Mouse (Mus musculus) c-Kit-positive CD71-negative TER-119-negative erythroid progenitor cells, embryonic 14.5 days (primary cell): ENCODE data around the gene Tmem220.
"Not testable (repeated sequence)": the region's sequence is repeated elsewhere in the genome, so short reads cannot be mapped to it uniquely, and the experiment has no call there.

ENCODE experiments used
- DNase-seq: peaks from one replicate; pipeline ENCODE4 v3.0.0-alpha.2; 2013; ENCODE audit warnings: low read depth

The Tmem220 gene

DNA sequence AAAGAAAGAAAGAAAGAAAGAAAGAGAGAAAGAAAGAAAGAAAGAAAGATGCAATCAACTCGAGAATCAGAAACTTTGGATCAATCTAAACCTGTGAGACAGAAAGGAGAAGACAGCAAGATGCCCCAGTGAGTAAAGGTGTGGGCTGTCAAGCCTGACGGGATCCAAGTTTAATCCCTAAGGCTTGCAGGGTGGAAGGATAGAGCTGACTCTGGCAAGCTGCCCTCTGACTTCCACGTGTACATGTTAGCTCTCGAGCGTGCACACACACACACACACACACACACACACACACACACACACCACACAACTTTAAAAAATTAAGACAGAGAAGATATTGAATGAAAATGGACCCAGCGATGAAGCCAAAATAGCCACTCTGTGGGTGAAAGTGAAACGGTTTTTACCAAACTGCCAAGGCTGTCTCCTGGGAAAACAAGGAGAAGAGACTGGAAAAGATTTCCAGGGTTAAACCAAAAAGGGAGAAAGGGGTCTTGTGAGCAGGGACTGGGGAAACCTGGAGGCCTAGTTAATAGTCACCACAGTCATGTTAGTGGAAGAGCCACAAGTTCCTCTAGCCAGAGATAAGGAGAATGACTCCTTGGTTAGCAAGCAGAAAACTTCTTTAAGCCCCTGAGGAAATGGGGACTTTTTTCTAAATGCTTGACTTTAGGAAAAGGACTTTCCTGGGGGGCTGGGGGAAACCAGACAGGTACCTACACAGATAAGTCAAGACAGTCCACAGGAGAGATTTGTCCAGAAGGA, 5.1 kb upstream of the Tmem220 start:
- no peak for DNase-seq

DNA sequence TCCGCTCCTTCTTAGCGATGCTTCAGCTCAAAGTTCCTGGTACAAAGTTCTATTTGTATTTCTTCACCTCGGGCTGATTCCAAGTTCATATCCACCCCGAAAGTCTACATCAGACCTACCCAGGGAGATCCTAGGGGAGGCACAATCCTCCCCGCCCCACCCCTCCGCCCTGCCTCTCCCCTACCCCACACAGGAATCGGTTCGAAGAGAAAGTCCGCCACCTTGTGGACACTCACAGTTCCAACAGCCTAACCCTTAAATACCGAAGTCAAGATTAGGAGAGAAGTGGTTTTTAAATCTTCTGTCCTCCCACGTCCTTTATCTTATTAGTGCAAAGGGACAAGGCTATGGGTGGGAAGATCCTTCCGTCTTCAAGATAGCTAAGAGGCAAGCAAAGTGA, 4.0 kb upstream of the Tmem220 start:
- peak; percentile 48 for DNase-seq

DNA sequence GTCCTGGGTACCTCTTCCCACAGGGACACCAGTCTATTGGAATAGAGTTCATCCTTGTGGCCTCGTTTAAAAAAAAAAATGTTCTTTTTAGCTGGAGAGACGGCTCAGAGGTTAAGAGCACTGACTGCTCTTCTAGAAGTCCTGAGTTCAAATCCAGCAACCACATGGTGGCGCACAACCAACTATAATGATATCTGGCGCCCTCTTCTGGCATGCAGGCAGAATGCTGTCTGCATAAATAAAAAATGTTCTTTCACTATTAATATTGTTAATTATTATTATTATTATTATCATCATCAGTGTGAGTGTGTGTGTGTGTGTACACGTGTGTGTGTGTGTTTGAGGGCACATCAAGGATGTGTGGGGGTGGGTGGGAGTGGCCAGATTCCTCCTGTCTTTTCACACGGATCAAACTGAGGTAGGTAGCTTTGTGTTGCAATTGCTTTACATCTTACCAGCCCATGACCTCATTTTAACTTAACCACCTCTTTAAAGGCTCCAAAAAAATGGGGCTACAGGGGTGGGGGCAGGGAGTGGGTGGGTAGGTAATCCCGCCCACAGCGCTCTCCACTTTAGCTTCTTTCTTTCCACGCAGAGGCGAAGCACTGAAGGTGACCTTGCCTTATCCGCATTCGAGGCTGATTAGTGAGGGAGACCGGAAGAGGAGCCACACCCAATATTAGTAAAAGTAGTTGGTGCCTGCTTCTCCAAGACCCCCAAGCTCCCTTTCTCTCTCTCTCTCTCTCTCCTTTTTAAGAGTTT, 2.4 kb upstream of the Tmem220 start:
- DNase-seq: no peak

DNA sequence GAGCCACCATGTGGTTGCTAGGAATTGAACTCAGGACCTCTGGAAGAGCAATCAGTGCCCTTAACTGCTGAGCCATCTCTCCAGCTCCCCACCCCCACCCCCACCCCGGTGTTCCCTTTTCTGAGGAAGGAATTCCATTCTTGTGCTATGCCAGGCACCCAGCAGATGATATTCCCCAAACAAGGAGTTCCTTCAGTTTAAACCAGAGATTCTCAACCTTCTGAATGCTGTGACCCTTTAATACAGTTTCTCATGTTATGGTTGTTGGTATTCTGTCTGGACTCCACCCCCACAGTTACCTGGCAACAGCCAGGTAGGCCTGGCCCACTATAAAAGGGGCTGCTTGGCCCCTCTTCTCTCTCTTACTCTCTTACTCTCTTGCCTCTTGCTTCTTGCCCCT, 1.8 kb upstream of the Tmem220 start:
- not testable (repeated sequence) for DNase-seq

DNA sequence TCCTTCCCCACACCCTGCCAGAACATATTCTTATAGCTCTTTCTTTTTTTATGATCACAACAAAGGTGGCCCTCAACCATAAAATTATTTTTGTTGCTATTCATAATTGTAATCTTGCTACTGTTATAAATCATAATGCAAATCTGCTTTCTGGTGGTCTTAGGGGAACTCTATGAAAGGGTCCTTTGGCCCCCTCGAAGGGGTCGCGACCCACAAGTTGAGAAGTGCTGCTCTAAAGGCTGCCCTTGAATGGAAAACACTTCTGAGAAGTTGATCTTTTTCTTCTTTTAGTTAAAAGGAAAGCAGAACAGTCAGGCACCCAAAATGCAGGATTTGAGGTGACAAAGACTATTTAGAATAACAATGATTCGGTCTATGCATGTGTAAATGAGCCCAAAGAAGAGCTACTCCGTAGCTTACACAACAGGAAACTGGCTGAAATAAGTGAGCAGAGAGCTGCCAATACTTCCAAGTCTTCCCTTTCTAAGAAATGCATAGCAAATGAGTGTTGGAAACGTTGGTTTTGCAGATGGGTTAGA, 1.1 kb upstream of the Tmem220 start:
- DNase-seq: no peak

DNA sequence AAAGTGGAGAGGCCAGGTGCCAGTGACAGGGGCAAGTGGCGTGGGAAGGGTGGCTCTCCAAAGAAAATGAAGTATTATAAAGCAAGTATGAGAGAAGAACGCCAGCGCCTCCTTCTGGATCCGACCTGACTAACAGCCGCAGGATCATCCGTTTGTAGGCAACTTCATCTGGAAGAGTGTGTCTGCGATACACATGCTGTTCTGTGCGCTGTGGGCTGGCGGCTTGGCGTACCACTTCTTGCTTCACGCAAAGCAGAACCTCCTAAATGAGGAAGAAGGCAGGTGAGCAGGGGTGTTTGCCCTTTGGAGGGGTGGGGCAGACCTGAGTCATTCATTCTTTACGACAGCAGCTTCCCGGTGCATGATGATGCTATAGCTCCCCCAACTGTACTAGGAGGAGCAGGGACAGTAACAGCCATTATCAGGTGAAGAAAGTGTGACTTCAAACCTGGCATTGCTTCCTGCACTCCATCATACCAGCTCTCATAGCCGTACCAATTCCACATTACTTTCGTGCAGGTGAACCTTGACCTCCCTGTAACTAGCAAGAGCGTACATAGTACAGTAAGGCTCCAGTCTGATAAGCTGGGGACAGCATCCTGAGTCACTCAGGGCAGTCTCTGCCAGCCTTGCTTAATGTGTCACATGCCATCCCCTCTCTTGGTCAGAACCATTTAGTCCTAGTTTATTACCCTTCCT, 6.1 kb downstream of the Tmem220 start:
- no peak for DNase-seq

DNA sequence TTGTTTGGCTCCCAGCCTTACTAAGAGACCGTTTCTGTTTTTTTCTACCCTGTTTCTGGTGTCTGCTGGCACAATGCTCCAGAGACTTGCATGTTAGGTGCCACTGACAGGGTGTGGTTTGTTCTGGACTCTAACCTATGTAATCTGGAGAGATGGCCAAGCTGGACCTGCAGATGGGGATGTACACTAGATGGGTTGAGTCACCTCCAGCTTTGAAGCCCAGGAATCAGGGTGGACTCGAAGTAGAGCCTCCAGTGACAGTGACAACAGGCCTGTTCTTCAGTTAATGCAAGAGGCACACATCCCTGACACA, 6.6 kb downstream of the Tmem220 start:
- DNase-seq: no peak

DNA sequence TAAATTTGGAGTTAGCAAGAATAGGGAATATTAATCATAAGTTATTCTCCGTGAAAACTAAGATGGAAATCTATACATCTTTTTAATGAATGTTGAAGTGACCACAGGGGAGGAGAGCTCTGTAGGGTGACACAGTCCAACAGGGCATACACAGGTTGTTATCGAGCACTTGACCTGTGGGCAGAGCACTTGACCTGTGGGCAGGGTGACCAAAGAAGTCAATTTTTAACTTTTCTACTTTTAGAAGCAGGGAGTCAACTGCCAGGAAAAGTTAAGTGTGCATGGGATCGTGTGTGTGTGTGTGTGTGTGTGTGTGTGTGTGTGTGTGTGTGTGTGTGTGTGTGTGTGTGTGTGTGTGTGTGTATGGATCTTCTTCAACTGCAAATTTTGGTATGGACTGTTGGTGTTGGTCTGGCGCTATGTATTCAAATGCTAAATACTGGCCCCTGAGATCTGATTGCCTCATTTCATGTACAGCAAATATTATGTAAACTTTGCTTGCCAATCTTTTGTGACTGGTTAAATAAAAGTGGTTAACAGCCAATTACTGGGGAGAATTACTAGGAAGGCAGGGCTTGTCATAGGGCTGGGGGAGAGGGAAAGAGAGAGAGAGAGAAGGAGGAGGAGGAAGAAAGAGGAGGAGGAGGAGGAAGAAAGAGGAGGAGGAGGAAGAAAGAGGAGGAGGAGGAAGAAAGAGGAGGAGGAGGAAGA, 10.0 kb downstream of the Tmem220 start:
- DNase-seq: no peak

DNA sequence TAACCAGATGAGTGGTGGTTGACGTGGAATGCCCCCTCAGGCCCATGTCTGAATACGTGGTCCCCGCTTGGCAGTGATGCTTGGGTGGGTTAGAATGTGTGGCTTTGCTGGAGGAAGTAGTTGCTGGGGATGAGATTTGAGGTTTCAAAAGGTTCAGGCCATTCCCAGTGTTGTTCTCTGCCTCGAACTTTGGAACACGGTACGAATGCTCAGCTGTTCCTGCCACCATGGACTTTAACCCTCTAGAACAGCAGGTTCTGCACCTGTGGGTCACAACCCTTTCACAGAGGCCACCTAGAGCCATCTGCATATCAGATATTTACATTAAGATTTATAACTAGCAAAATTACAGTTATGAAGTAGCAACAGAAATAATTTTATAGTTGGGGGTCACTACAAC, 11.3 kb downstream of the Tmem220 start:
- DNase-seq: no peak

DNA sequence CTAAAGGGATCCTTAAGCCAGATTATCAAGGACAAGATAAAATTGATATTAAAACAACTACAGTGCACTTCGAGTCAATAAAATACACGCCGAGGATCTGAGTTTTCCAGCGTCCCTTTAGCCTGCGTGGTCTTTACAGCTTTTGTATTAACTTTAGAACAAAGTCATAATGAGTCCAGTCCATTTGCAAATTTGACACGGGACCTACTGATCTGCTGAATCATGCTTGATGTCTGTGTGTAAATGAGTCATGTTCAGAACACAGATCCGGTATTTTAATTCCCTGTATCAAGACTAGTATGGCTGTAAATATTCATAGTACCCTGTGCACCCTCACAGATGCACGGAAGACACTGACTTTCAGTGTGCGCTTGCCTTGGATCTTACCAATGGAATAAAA, 11.9 kb downstream of the Tmem220 start:
- DNase-seq: no peak

DNA sequence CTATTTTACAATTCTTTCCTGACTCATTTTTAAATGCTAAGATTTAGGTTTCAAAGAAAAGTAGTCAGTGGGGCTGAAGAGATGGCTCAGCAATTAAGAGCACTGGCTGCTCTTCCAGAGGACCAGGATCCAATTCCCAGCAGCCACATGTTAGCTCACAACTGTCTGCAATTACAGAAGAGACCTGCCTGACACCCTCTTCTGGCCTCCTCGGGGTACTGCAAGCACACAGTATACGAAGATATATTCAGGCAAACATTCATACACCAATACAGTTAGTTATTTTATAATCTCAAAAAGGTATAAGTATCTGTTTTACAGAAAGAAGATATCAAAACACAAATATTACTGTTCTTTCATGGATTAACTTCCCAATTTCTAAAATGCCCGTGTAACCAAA, 14.8 kb downstream of the Tmem220 start:
- DNase-seq: no peak

DNA sequence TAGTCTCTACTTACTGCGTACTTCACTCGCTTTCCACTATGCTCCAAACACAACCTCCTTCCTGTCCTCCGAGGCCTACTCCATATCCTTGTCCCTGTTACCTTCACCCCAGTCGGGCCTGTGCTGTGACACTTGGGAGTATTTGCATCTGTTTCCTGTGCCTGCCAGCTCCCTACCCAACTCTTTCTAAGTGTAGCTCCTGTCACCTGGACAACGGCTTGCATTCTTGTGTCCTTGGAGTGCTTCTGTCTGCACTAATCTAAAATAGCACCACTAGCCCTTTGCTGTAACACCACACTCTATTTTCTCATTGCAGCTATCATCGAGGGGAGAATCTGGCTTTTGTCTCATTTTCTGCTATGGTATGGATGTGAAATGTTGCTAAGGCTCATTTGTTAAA, 15.5 kb downstream of the Tmem220 start:
- no peak for DNase-seq

DNA sequence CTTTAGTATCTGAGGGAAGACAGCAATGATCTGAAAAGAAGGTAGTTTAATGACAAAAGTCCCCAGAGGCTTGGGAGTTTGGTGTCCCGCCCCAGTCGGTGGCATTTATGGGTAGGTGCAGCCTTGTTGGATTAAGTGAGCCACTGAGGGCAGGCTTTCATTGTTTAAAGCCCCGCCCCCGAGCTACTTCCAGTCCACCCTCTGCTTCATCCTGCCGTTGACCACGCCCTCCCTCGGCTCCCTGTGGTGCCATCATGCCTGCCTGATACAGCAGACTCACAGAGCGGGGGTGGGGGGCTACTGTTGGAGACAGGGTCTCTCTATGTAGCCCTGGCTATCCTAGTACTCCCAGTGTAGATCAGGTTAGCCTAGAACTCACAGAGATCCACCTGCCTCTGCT, 18.1 kb downstream of the Tmem220 start:
- DNase-seq: no peak

DNA sequence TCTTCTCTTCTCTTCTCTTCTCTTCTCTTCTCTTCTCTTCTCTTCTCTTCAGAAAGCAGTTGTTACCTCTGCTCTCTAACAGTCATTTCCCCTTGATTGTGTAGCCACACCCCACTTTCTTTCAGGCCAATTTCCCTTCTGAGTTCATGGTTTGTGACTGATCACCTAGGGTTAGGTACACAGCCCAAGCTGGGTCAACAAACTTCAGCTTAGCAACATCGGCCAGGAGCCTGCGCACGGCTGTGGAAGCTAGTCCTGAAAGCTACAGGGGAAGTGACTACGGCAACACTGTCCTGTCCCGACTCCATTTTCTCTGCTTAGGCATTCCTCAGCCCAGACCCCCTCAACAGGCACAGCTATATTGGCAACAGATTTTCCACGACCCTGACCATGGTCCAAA, 20.0 kb downstream of the Tmem220 start:
- no peak for DNase-seq

DNA sequence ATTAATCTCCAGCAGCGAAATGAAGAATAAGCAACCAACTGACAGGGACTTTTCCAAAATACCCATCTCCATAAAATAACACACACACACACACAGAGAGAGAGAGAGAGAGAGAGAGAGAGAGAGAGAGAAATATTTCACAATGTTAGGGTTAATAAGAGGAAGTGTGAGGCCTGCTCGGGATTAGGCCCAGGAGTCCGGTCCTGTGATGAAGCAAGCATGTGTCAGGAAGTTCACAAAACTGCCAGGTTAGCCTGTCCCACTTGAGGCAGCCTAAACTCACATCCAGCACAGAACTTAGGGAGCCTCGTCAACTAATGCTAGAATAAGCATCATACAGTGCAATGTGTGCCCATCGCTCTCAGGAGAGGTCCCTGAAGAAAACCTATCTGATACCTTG, 22.2 kb downstream of the Tmem220 start:
- DNase-seq: no peak

DNA sequence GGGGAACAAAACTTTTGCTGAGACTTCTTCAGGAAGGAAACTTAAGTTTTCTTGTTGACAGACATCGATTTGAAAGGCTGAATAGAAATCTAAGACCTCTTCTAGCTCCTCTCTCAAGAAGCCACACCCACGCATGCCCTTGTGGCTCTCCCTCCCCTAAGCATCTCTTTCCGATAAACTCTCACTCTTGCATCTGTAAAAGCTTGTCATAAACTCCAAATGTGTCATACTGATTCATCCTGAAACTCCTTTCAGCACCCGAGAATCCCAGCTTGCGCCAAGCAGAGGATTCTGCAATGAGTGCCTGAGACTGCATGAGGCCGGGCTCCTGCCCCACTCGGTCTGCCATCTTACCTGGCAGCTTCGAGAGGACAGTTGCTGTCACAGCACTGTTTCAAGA, 23.5 kb downstream of the Tmem220 start:
- DNase-seq: no peak

DNA sequence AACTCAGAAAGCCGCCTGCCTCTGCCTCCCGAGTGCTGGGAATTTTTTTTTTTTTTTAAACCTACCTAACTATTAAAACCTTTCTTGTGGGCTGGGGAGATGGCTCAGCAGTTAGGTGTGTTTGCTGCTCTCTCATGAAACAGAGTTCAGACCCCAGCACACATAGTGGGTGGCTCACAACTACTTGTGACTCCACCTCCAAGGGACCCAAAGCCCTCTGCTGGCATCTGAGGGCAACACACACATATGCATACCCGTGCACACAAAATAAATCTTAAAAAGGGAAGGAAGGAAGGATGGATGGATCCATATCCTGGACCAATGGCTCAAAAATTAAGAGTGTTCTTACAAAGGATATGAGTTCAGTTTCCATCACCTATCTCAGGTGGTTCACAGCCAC, 24.3 kb downstream of the Tmem220 start:
- no peak for DNase-seq

DNA sequence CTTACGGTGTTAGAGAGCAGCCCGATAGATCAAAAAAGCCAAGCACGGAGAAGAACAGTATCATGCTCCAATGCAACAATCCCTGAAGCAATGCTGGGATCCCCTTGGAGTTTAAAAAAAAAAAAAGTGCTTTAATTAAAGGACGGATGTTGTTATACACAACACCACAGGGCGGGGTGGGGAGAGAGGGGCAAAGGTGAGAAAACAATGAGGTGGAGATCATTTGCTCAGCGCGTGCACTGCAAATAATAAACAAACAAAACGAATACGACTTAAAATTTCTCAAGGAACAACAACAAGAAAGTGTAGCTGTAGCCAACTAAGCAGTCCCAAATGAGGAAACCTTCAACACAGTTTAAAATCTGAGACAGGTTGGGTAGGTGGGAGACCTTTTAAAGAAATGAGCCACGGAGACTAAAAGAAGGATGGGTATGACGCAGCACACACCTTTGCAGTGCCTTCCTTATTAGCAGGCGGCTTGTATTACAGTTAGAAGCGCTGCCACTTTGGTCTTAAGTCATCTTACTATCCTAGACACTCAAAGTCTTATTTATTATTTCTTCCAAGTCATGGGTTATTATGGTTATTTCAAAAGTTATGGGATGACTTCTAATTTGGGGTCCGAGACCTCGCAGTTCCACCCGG, 26.8 kb downstream of the Tmem220 start:
- DNase-seq: no peak

DNA sequence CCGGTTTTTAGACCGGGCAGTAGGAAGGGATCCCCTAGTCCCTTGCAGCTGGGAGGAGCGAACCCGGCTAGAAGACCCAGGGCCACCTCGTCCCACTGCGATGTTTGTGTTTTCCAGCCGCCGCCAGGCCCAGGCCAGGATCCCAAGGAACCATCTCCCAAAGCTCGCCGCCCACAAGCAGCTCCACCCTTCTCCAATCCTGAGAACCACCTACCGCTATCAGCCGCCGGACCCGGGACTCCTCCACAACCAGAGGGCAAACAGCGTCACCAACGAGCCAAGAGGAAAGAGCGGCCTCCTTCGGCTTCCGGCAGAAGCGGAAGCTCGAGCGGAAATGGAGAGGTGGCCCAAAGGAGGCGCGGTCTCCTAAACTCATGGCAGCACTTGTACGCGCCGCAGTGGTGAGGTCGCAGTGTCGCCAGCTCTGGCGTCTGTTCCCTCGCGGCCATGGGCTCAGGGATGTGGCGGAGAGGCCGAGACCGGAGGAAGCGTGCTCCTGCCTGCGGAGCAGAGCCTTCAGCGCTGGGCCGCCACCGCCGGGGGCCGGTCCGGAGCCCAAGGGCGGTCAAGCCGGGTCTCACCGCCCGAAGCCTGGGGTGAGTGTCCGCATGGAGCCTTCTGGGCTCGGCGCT, 27.5 kb downstream of the Tmem220 start, which contains the start of the genes Adprm and Sco1:
Gene Adprm (minus strand): TSS at position 274 of the 632 bp plus-strand sequence.
Gene Sco1 (plus strand): TSS at position 350 of the 632 bp plus-strand sequence.
- DNase-seq: peak; percentile 76

DNA sequence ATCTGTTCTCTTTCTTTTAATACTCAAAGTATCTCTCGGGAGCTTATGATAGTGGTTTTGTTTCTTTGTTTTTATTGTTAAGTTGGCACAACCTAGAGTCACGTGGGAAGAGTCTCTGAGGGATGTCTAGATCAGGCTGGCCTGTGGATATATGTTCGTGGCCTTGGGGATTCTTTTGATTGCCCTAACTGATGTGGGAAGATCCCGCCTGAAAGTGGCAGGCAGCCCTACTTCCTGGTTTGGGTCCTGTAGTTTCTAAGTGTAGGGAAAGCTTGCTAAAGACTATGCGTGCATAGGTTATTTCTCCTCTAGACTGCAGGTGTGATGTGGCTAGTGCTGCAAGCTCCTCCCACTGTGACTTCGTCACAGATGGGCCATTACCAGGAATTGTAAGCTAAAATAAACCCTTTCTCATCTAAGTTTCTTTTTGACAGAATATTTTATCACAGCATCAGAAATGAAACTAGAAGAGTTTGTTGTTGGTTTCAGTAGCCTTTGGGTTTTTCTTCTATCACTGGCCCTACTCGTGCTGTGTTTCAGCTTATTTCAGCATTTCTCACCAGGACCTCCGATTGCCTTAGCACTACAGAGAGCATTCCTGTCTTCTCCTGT, 29.9 kb downstream of the Tmem220 start:
- no peak for DNase-seq

DNA sequence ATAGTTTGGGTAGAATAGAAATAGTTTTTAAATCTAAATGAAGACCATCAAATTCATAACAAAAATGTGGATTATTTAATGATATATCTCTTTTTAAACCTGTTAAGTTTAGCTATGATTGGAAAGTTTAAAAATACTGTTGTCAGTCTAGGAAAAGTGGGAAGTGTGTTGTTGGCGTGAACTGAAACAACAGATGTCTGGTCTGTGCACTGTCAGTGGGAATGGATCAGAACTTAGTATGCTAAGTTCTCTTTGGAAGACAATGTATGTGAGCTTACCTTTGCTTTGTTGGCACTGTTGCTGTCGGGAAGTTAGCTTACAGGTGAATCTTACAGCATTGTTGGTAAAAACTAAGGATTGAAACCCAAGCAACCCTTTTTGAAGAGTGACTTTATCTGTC, 36.4 kb downstream of the Tmem220 start:
- DNase-seq: no peak
